In the genomic region with DNA sequence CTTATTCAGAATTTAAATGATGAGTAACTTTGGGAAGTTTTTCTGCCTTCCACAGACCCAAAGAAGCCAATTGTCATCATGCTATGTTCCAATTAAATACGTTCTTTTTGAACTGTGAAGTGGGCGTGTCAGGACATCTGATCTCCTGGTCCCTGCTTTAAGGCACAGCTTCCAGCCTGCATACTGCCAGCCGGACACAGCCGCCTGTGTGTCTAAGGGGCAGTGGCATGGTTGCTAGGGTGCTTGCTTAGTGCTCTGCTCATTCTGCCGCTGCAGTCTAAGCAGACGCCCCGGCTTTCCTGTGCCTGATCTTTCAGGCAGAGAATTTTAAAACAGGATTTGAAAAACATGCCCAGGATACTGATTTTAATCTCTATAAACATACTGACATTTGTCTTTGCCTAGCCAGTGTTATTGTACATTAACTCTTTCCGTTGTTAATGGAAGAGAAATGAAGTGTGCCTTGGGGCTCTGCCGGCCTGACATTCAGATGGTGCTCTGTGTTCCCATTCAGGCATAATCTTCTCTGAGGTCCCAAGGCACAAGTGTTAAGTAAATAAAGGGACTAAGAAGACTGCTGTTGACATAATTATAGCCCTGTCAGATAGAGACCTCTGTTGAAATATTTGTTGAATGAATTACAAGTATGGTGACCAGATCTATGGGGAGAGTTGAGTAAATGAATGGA, we compare ENCODE assay signal across 14 mouse cellular contexts.
DNase-seq lines count a peak whose midpoint lies in the region; ATAC-seq and TF ChIP-seq lines count a peak whose summit lies in the region.
"Had no signal": no experiment of that assay in that cellular context is flagged by ENCODE, and none has a peak within 500 bp of the region (broad histone marks: within the 10 kb centered on the region; RNA-seq: fewer than 3 reads in every experiment).

No protein-coding gene starts in this region.

- H3K27me3 ChIP-seq in kidney, embryonic 15.5 days, result no peaks in the 10 kb centered on the region
- no peaks in the 10 kb centered on the region for H3K27me3 ChIP-seq in G1E (ENCODE audit: insufficient read depth, low read length)
- H3K27me3 ChIP-seq: liver, embryonic 13.5 days had no signal

- DNase-seq in kidney, adult 9 months, result no peak
- no peak for DNase-seq in G1E (ENCODE audit: low spot score)
- DNase-seq in embryo, embryonic 10 days (ENCODE audit: low spot score), result peak; percentile 65
- peak; percentile 54 for DNase-seq in lung, postnatal 10 days
- DNase-seq in adrenal gland, postnatal 25 days, result no peak
- DNase-seq: adrenal gland, adult 2 months; cerebellum, adult 9-11 months; heart, postnatal 36 days; left cerebral cortex, postnatal 4 days; liver, embryonic 13.5 days had no signal

- peaks cover 10% of the 10 kb centered on the region for H3K4me1 ChIP-seq in kidney, embryonic 15.5 days
- peaks cover 43% of the 10 kb centered on the region for H3K4me1 ChIP-seq in G1E (ENCODE audit: insufficient read depth, low read depth, low read length)

- H3K9ac ChIP-seq in kidney, embryonic 15.5 days, result no peak overlapping the region
- H3K9ac ChIP-seq: liver, embryonic 13.5 days had no signal

- H3K4me2 ChIP-seq in kidney, embryonic 15.5 days, result no peak overlapping the region
- H3K4me2 ChIP-seq: liver, embryonic 13.5 days had no signal

- H3K27ac ChIP-seq in kidney, embryonic 15.5 days, result no peak overlapping the region
- H3K27ac ChIP-seq: liver, embryonic 13.5 days had no signal

- H3K4me3 ChIP-seq in kidney, embryonic 15.5 days (replicated peaks), result no peak overlapping the region
- peak overlapping the region; percentile 23; the same call in 1 of the 2 replicates for H3K4me3 ChIP-seq in G1E (ENCODE audit: low read depth, low read length)
- H3K4me3 ChIP-seq: liver, embryonic 13.5 days had no signal

- peak; percentile 74; the same call in 1 of the 2 replicates for ATAC-seq in kidney, embryonic 15.5 days (replicated peaks; ENCODE audit: low FRiP score)
- ATAC-seq in G1E (ENCODE audit: extremely low read depth, insufficient number of reproducible peaks, low FRiP score, poor library complexity, severe bottlenecking), result no peak
- no peak for ATAC-seq in inflammation-experienced regulatory T-cells, adult 6 months
- ATAC-seq: CD4-positive, CD25-positive, alpha-beta regulatory T cell, adult 4 months; intestine, postnatal 0 days had no signal

- 21% methylated on average over 9 of the region's 9 CpGs for WGBS in kidney, embryonic 15.5 days

- H3K9me3 ChIP-seq in kidney, embryonic 15.5 days (replicated peaks), result no peaks in the 10 kb centered on the region
- no peaks in the 10 kb centered on the region for H3K9me3 ChIP-seq in G1E (replicated peaks)
- H3K9me3 ChIP-seq: liver, embryonic 13.5 days had no signal

- TF ChIP-seq CTCF in G1E (IDR thresholded peaks at IDR 0.05; ENCODE audit: low read depth, low read length), result no peak

- H3K36me3 ChIP-seq in kidney, embryonic 15.5 days, result peaks cover 16% of the 10 kb centered on the region
- H3K36me3 ChIP-seq in G1E (replicated peaks), result peaks cover 60% of the 10 kb centered on the region

Comparison
In these comparisons a context has a peak if more than half of its experiments do, and no peak if none do; other contexts are left out.
1. DNase-seq: peak in embryo, embryonic 10 days (single experiment) and lung, postnatal 10 days (single experiment); none in kidney, adult 9 months (single experiment), G1E (single experiment) and adrenal gland, postnatal 25 days (single experiment).